Mouse (Mus musculus) stomach, postnatal 0 days (tissue): ENCODE measurements around the gene Bhlhe23. TPM values are rescaled to one million over a fixed set of nuclear protein-coding genes. Genes with fewer than 3 reads are reported as not detected.

Experiments
- ATAC-seq: fragments of 200-750 bp; cut with Nextera tagmentation; 2 replicates; pipeline ENCODE4 v1.8.0; 2017; ENCODE audit not compliant: low FRiP score, low TSS enrichment
- DNase-seq: peaks from one replicate; pipeline ENCODE4 v3.0.0-alpha.2; 2016; ENCODE audit warnings: low spot score
- H3K27ac ChIP-seq: fragments of 300-500 bp; sonication (generic); replicated peaks from 2 replicates; pipeline ENCODE4 v1.5.1; 2014; ENCODE audit warnings: mild to moderate bottlenecking, control low read depth
- H3K27me3 ChIP-seq: fragments of 300-500 bp; sonication (generic); 2 replicates; pipeline ENCODE4 v1.6.1; 2014; ENCODE audit warnings: low read length; ENCODE audit not compliant: control insufficient read depth, insufficient read depth
- H3K36me3 ChIP-seq: fragments of 300-500 bp; sonication (generic); 2 replicates; pipeline ENCODE4 v1.6.1; 2014; ENCODE audit warnings: low read length, mixed read lengths; ENCODE audit not compliant: control insufficient read depth, insufficient read depth
- H3K4me1 ChIP-seq: fragments of 300-500 bp; sonication (generic); replicated peaks from 2 replicates; pipeline ENCODE4 v1.6.1; 2014; ENCODE audit warnings: antibody characterized with exemption; ENCODE audit not compliant: control insufficient read depth, insufficient read depth
- H3K4me2 ChIP-seq: fragments of 300-500 bp; sonication (generic); replicated peaks from 2 replicates; pipeline ENCODE4 v1.6.1; 2014; ENCODE audit warnings: low read depth, mild to moderate bottlenecking, control low read depth, moderate library complexity
- H3K4me3 ChIP-seq: fragments of 300-500 bp; sonication (generic); 2 replicates; pipeline ENCODE4 v1.5.1; 2014; ENCODE audit warnings: low read depth, low read length, control low read depth
- H3K9ac ChIP-seq: fragments of 300-500 bp; sonication (generic); 2 replicates; pipeline ENCODE4 v1.6.1; 2014; ENCODE audit warnings: mild to moderate bottlenecking, low read length, control low read depth, mixed read lengths
- H3K9me3 ChIP-seq: fragments of 300-500 bp; sonication (generic); 2 replicates; pipeline ENCODE4 v1.6.1; 2016; ENCODE audit warnings: low read length; ENCODE audit not compliant: control insufficient read depth
- CTCF ChIP-seq: IDR thresholded peaks from 2 replicates; pipeline ENCODE4 v1.5.1; 2016; ENCODE audit warnings: antibody characterized with exemption, low read depth, mild to moderate bottlenecking, moderate library complexity
- EP300 ChIP-seq: optimal IDR thresholded peaks from 2 replicates; pipeline ENCODE3; 2016; ENCODE audit warnings: antibody characterized with exemption
- whole genome bisulfite sequencing: fragments of 180-500 bp; shearing (Covaris S2); extraction: QIAGEN DNeasy Blood & Tissue Kit; methylation state at CpG from one replicate; pipeline ENCODE4 v1.1.7; 2014; 5-methylcytosine and 5-hydroxymethylcytosine counted together
- polyA plus RNA-seq: library from polyadenylated mRNA; unstranded; fragments of >200 nt; fragmentation: Nextera tagmentation; extraction: Ambion mirVana; gene quantifications from 2 replicates; pipeline ENCODE4 v1.2.1, GENCODE M21; 2015

Gene Bhlhe23
- polyA plus RNA-seq, 1 experiment from 2014 or later, result not detected

DNA sequence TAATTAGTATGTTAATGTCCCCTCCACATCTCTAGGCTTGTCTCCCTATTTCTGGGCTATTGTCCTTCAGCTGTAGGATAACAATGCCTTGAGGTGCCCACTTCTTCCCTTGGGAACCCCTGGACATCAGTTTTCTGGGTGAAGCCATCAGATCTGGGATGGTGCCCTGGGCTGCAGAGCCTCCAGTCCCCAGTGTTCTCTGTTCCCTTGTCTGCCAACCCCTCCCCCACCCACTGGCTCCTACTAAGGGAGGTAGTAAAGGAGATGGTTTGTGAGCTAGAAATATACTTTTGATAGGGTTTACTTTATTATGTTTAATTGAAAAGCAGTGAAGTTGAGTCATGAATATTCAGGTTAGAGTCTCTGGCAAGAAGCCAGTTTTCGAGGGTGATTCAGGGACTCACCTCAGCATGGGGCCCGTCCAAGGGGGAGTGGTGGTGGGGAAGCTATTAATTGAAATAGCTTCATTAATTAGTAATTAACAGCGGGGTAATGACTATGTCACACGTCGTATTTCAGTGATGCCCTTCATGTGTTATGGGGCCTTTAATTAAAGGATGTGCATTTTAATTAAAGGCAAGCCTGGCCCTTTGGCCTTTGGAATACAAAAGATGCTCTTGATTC lies 30.0 kb downstream of the Bhlhe23 start:
- H3K36me3 ChIP-seq, result no peaks in the 10 kb centered on the region
- no peak overlapping the region for H3K4me3 ChIP-seq
- no peak overlapping the region for H3K4me2 ChIP-seq
- H3K9ac ChIP-seq, result no peak overlapping the region
- H3K27ac ChIP-seq, result no peak overlapping the region
- DNase-seq, result no peak
- ATAC-seq, result no peak
- no peaks in the 10 kb centered on the region for H3K9me3 ChIP-seq
- H3K27me3 ChIP-seq, result no peaks in the 10 kb centered on the region
- TF ChIP-seq CTCF, result no peak
- no peak for TF ChIP-seq EP300
- no peaks in the 10 kb centered on the region for H3K4me1 ChIP-seq
- WGBS, result 45% methylated on average over 5 of the region's 5 CpGs

DNA sequence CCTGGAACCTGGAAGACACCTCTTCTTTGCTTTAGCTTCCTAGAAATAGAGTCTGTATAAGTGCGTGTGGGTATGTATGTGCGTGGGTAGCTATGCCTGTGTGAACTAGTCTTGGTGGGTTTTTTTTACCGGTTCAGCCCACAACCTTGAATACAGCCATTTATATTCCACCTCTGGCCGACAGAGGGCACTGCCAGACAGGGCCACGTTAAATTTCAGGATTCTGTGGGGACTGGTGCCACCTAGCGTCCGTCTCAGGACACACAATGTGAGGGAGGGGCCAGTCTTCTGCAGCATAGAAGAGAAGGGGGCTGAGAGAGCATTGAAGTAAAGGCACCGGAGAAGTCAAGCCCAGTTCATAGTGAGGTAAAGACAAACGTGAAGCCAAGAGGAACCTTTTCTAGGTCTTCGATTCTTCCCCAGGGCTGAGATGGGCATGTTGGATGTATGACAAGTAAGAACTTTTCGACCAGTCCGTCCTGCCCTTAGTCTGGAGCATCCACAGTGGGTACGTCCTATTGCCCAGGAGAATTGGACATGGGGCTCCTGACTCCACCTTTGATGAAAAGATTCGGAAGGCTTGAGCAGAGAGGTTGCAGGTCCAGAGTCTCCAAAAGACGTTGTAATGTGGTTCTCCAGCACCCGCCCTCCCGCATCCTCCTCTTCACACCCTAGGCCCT lies 31.3 kb downstream of the Bhlhe23 start:
- ATAC-seq (peak; percentile 74), DNase-seq (peak; percentile 86)
- Histone ChIP-seq H3K27ac (no peak overlapping the region), H3K9ac (no peak overlapping the region), H3K9me3 (no peaks in the 10 kb centered on the region), H3K36me3 (no peaks in the 10 kb centered on the region), H3K4me3 (no peak overlapping the region), H3K4me2 (no peak overlapping the region), H3K4me1 (no peaks in the 10 kb centered on the region), H3K27me3 (no peaks in the 10 kb centered on the region)
- TF ChIP-seq EP300 (no peak), CTCF (peak; percentile 100)
- 34% methylated on average over 17 of the region's 17 CpGs for WGBS

DNA sequence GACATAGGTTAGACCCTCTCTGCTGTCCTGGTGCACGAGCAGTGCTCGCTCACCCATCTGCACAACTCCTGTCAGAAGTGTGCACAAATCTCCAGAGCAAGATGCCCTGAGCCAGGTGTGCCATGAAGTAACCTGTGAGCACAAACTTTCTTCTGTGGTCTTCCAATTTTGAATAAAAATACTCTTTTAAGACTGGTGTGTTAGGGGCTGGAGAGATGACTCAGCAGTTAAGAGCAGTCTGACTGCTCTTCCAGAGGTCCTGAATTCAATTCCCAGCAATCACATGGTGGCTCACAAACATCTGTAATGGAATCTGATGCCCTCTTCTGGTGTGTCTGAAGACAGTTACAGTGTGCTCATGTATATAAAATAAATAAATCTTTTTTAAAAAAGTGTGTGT lies 33.4 kb downstream of the Bhlhe23 start:
- H3K36me3 ChIP-seq, result no peaks in the 10 kb centered on the region
- H3K27ac ChIP-seq, result no peak overlapping the region
- H3K4me2 ChIP-seq, result no peak overlapping the region
- TF ChIP-seq EP300, result no peak
- TF ChIP-seq CTCF, result no peak
- H3K4me1 ChIP-seq, result no peaks in the 10 kb centered on the region
- DNase-seq (no peak), ATAC-seq (no peak)
- H3K9me3 ChIP-seq, result no peaks in the 10 kb centered on the region
- H3K27me3 ChIP-seq, result no peaks in the 10 kb centered on the region
- H3K4me3 ChIP-seq, result no peak overlapping the region
- no peak overlapping the region for H3K9ac ChIP-seq
- 90% methylated on average over 2 of the region's 2 CpGs for WGBS

DNA sequence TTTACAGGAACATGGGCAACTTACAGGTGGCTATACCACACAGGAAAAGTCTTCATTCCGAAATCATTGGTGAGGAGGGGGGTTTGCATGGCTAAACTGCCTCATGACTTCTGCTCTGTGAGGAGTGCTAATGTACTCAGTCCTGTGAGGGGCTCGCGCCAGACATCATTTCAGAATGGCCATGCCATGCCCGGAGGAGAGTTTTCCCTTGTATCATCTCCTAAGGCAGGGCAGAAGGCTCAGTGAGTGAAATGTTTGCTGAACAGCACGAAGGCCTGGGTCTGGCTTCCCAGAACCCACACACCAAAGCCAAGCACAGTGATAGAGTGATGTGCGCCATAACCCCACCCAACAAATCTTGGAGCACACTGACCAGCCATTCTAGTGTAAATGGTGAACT lies 33.9 kb downstream of the Bhlhe23 start:
- no peak for ATAC-seq
- H3K9ac ChIP-seq, result no peak overlapping the region

DNA sequence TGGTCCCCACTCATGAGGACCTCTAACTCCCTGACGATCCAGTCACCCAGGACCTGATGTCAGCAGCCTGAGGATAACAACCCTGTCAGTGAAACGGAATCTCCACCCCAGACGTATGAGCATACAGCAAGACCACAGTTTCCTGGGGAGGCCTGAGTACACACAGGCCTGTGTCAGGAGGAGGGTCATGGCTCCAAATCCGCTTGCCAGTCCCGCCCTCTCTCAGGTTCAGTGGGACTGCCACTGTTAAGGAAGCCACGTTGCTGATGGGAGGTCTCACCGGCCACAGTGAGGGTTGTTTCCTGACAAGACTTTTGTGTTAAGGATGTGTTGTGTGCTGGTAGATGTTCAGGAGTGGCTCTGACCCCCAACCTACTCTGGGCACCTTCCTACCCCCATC lies 35.3 kb downstream of the Bhlhe23 start:
- Histone ChIP-seq H3K4me1 (no peaks in the 10 kb centered on the region), H3K9ac (no peak overlapping the region), H3K27me3 (no peaks in the 10 kb centered on the region), H3K36me3 (no peaks in the 10 kb centered on the region), H3K9me3 (no peaks in the 10 kb centered on the region), H3K27ac (no peak overlapping the region), H3K4me2 (no peak overlapping the region), H3K4me3 (no peak overlapping the region)
- ATAC-seq, result no peak
- DNase-seq, result no peak
- WGBS, result 58% methylated on average over 7 of the region's 7 CpGs
- no peak for TF ChIP-seq CTCF
- TF ChIP-seq EP300, result no peak

More for the DNA sequence above, 33.9 kb downstream of the Bhlhe23 start:
- no peaks in the 10 kb centered on the region for H3K9me3 ChIP-seq
- H3K27ac ChIP-seq, result no peak overlapping the region
- H3K36me3 ChIP-seq, result no peaks in the 10 kb centered on the region
- DNase-seq, result no peak
- no peaks in the 10 kb centered on the region for H3K4me1 ChIP-seq
- H3K4me2 ChIP-seq, result no peak overlapping the region
- no peaks in the 10 kb centered on the region for H3K27me3 ChIP-seq
- WGBS, result 84% methylated on average over 6 of the region's 6 CpGs
- TF ChIP-seq EP300 (no peak), CTCF (no peak)
- H3K4me3 ChIP-seq, result no peak overlapping the region

DNA sequence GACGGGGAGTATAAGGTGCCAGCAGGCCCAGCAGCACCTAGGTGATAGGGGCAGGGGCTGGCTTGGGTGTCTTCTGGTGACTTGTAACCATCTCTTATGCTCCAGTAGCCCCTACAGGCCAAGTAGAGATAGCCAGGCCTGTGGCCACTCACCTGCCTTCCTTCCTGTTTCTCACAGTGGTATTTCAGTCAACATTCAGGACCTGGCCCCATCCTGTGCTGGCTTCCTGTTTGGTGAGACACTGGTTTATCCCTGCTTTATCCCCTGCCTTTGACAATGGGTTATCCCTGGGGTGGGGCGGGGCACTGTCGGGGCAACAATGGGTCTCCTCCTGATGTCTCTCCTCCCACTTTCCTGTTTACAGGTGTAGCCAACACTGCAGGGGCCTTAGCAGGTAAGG lies 36.4 kb downstream of the Bhlhe23 start:
- WGBS, result 18% methylated on average over 3 of the region's 3 CpGs
- Histone ChIP-seq H3K4me2 (no peak overlapping the region), H3K27me3 (no peaks in the 10 kb centered on the region), H3K4me1 (no peaks in the 10 kb centered on the region), H3K9me3 (no peaks in the 10 kb centered on the region), H3K27ac (no peak overlapping the region), H3K4me3 (no peak overlapping the region), H3K36me3 (no peaks in the 10 kb centered on the region), H3K9ac (no peak overlapping the region)
- no peak for DNase-seq
- no peak for TF ChIP-seq CTCF
- no peak for TF ChIP-seq EP300
- ATAC-seq, result no peak
